Mouse (Mus musculus): ENCODE measurements around the gene Rps10. TPM values are rescaled to one million over a fixed set of nuclear protein-coding genes. Genes with fewer than 3 reads are reported as not detected.
"Not testable (repeated sequence)": the region's sequence is repeated elsewhere in the genome, so short reads cannot be mapped to it uniquely, and the experiment has no call there.

Rps10 gene
- polyA plus RNA-seq, 1 experiment from 2014 or later, result 724 TPM

DNA sequence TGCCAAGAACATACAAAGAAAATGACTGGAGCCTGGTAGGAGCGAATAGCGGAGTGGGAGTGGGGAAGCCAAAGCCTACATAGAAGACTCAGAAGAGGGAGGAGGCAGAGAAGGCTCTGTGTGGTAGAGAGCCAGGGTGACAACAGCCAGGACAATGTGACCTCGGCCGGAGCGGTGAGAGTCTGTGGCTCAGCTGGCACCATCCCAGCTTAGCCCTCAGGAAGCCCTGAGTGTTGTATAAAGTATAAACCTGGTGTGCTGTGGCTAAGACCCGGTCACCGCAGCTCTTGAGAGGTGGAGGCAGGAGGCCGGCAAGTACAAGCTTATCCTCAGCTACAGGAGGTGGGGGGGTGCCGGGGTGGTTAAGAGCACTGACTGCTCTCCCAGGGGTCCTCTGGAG is 864 bp upstream of the Rps10 start:
- Histone ChIP-seq H3K9me3 (replicated peaks; ENCODE audit: control insufficient read depth, low read length) (no peaks in the 10 kb centered on the region), H3K27me3 (ENCODE audit: control insufficient read depth, insufficient read depth, low read length) (no peaks in the 10 kb centered on the region), H3K27ac (ENCODE audit: low read depth, low read length) (no peak overlapping the region), H3K4me1 (ENCODE audit: control insufficient read depth, insufficient read depth, low read length) (peaks cover 21% of the 10 kb centered on the region), H3K9ac (ENCODE audit: low read depth, low read length) (peak overlapping the region; percentile 16; the same call in 1 of the 2 replicates), H3K4me3 (ENCODE audit: low read depth, low read length) (no peak overlapping the region), H3K4me2 (no peak overlapping the region), H3K36me3 (ENCODE audit: control insufficient read depth, insufficient read depth, low read length) (peaks cover 7% of the 10 kb centered on the region)
- no peak for ATAC-seq (replicated peaks; ENCODE audit: insufficient number of reproducible peaks, low FRiP score, low TSS enrichment)
- WGBS (ENCODE audit: insufficient replicate concordance), result 62% methylated on average over 9 of the region's 9 CpGs

- H3K27me3 ChIP-seq (ENCODE audit: control insufficient read depth, insufficient read depth, low read length); ATAC-seq (replicated peaks; ENCODE audit: insufficient number of reproducible peaks, low FRiP score, low TSS enrichment); H3K9me3 ChIP-seq (replicated peaks; ENCODE audit: control insufficient read depth, low read length): not testable (repeated sequence)
- Histone ChIP-seq H3K4me2 (peak overlapping the region; percentile 79), H3K36me3 (ENCODE audit: control insufficient read depth, insufficient read depth, low read length) (peaks cover 22% of the 10 kb centered on the region), H3K4me3 (ENCODE audit: low read depth, low read length) (peak overlapping the region; percentile 95), H3K4me1 (ENCODE audit: control insufficient read depth, insufficient read depth, low read length) (peaks cover 20% of the 10 kb centered on the region), H3K27ac (ENCODE audit: low read depth, low read length) (peak overlapping the region; percentile 85), H3K9ac (ENCODE audit: low read depth, low read length) (peak overlapping the region; percentile 98; the same call in 1 of the 2 replicates)
- 45% methylated on average over 9 of the region's 9 CpGs for WGBS (ENCODE audit: insufficient replicate concordance)
Measured at GRCm38 (mm10) chr17:27635575-27635903, 930 bp downstream of the Rps10 start.

DNA sequence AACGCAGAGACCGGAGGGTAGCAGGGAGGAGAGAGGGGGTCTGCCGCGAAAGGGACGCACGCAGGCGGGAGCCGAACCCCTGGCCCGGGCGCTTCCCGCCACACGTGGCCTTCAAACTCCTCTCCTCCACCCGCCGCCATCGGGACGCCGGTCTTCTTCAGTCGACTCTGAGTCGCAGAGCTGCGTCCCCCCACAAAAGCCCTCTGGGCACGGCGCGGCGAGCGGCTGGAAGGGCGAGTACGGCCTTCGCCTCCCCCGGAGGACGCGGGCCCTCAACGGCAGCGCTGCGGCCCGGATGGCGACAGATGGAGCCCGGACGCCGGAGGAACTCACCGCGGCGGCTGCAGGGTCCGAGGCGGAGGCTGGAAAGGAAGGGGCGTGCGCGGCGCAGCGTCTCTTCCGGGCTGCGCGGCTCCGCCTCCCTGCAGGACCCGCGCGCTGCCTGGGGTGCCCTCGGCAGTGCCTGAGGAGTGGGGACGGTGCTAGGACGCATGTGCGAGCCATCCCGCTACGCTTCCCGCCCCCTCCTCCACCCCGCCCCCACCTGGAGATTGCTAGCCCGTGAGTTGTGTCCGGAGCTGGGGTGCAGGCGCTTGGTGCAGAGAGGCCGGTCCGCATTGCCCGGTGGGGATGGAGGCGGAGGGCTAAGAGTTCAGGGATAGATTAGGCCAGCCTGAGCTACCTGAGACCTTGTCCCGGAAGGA is 1.4 kb downstream of the Rps10 start, which contains the start of gene RPS10-NUDT3:
RPS10-NUDT3 (minus strand) TSS at position 352 of the 704 bp plus-strand sequence.
- H3K4me2 ChIP-seq, result peak within 1 kb of the TSS; percentile 79
- H3K4me3 ChIP-seq (ENCODE audit: low read depth, low read length), result peak within 1 kb of the TSS; percentile 95
- H3K9me3 ChIP-seq (replicated peaks; ENCODE audit: control insufficient read depth, low read length), result no peaks in the 10 kb centered on the region
- H3K27ac ChIP-seq (ENCODE audit: low read depth, low read length), result peak within 1 kb of the TSS; percentile 85
- peaks cover 25% of the 10 kb centered on the region for H3K36me3 ChIP-seq (ENCODE audit: control insufficient read depth, insufficient read depth, low read length)
- peaks cover 20% of the 10 kb centered on the region for H3K4me1 ChIP-seq (ENCODE audit: control insufficient read depth, insufficient read depth, low read length)
- under 1% methylated on average over 56 of the region's 72 CpGs for WGBS (ENCODE audit: insufficient replicate concordance)
- H3K9ac ChIP-seq (ENCODE audit: low read depth, low read length), result peak within 1 kb of the TSS; percentile 98
- H3K27me3 ChIP-seq (ENCODE audit: control insufficient read depth, insufficient read depth, low read length), result no peaks in the 10 kb centered on the region
- ATAC-seq (replicated peaks; ENCODE audit: insufficient number of reproducible peaks, low FRiP score, low TSS enrichment), result peak; percentile 94

DNA sequence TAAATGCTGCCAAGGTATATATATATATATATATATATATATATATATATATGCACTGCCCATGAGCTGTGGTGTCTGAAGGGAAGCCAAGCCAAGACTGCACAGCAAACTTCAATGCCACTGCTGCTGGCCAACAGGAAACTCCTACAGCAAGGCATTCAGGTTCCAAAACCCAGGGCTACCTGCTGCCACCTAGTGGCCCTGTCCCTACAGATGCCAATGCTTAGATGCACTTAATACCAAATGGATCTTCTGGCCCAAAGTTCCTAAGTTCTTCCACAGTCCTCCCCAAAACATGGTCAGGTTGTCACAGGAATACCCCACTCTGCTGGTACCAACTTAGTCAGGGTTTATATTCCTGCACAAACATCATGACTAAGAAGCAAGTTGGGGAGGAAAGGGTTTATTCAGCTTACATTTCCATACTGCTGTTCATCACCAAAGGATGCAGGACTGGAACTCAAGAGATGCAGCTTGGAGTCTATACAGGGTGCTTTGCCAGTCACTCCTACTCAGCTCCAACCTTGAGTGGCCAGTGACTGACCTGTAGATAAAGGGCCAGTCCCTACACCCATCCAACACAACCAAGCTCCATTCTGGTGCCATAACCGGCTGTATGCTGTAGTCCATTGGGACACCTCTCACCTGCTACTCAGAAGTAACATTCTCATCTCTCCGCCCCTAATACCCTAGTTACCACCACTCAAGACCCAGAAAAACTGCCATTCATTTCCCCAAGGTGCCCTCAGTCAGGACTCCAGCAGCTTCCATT is 7.0 kb downstream of the Rps10 start:
- Histone ChIP-seq H3K36me3 (ENCODE audit: control insufficient read depth, insufficient read depth, low read length) (peaks cover 25% of the 10 kb centered on the region), H3K4me2 (no peak overlapping the region), H3K9ac (ENCODE audit: low read depth, low read length) (no peak overlapping the region), H3K27ac (ENCODE audit: low read depth, low read length) (no peak overlapping the region), H3K9me3 (replicated peaks; ENCODE audit: control insufficient read depth, low read length) (no peaks in the 10 kb centered on the region), H3K4me3 (ENCODE audit: low read depth, low read length) (no peak overlapping the region), H3K27me3 (ENCODE audit: control insufficient read depth, insufficient read depth, low read length) (no peaks in the 10 kb centered on the region), H3K4me1 (ENCODE audit: control insufficient read depth, insufficient read depth, low read length) (peaks cover 15% of the 10 kb centered on the region)
- WGBS (ENCODE audit: insufficient replicate concordance), result 67% methylated on average over 2 of the region's 2 CpGs
- ATAC-seq (replicated peaks; ENCODE audit: insufficient number of reproducible peaks, low FRiP score, low TSS enrichment), result peak; percentile 28; the same call in 1 of the 2 replicates

DNA sequence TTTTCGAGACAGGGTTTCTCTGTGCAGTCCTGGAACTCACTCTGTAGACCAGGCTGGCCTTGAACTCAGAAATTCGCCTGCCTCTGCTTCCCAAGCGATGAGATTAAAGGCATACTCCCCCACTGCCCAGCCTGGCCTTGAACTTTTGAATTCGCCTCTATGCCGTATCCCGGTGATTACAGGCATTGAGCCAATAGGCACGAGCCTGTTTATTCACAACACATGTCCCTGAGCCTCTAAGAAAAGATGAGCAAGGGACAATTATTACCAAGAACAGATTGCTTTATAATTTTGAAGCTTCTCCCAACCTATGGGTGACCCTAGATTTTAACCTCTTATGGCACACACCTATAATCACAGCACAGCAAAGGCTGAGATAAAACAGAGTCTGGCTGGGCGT is 8.1 kb downstream of the Rps10 start:
- peaks cover 14% of the 10 kb centered on the region for H3K4me1 ChIP-seq (ENCODE audit: control insufficient read depth, insufficient read depth, low read length)
- WGBS (ENCODE audit: insufficient replicate concordance), result 90% methylated on average over 8 of the region's 8 CpGs
- H3K36me3 ChIP-seq (ENCODE audit: control insufficient read depth, insufficient read depth, low read length), result peaks cover 22% of the 10 kb centered on the region
- H3K9me3 ChIP-seq (replicated peaks; ENCODE audit: control insufficient read depth, low read length), result no peaks in the 10 kb centered on the region
- no peak for ATAC-seq (replicated peaks; ENCODE audit: insufficient number of reproducible peaks, low FRiP score, low TSS enrichment)
- H3K27ac ChIP-seq (ENCODE audit: low read depth, low read length), result no peak overlapping the region
- H3K4me3 ChIP-seq (ENCODE audit: low read depth, low read length), result no peak overlapping the region
- H3K27me3 ChIP-seq (ENCODE audit: control insufficient read depth, insufficient read depth, low read length), result no peaks in the 10 kb centered on the region
- no peak overlapping the region for H3K9ac ChIP-seq (ENCODE audit: low read depth, low read length)
- H3K4me2 ChIP-seq, result no peak overlapping the region

- H3K4me3 ChIP-seq (ENCODE audit: low read depth, low read length), result no peak overlapping the region
- 48% methylated on average over 5 of the region's 5 CpGs for WGBS (ENCODE audit: insufficient replicate concordance)
- no peak overlapping the region for H3K27ac ChIP-seq (ENCODE audit: low read depth, low read length)
- no peaks in the 10 kb centered on the region for H3K27me3 ChIP-seq (ENCODE audit: control insufficient read depth, insufficient read depth, low read length)
- H3K9ac ChIP-seq (ENCODE audit: low read depth, low read length), result no peak overlapping the region
- peaks cover 19% of the 10 kb centered on the region for H3K36me3 ChIP-seq (ENCODE audit: control insufficient read depth, insufficient read depth, low read length)
- H3K4me1 ChIP-seq (ENCODE audit: control insufficient read depth, insufficient read depth, low read length), result peaks cover 9% of the 10 kb centered on the region
- H3K9me3 ChIP-seq (replicated peaks; ENCODE audit: control insufficient read depth, low read length), result no peaks in the 10 kb centered on the region
- no peak overlapping the region for H3K4me2 ChIP-seq
- no peak for ATAC-seq (replicated peaks; ENCODE audit: insufficient number of reproducible peaks, low FRiP score, low TSS enrichment)
Measured at GRCm38 (mm10) chr17:27627451-27627850, 9.0 kb downstream of the Rps10 start.

DNA sequence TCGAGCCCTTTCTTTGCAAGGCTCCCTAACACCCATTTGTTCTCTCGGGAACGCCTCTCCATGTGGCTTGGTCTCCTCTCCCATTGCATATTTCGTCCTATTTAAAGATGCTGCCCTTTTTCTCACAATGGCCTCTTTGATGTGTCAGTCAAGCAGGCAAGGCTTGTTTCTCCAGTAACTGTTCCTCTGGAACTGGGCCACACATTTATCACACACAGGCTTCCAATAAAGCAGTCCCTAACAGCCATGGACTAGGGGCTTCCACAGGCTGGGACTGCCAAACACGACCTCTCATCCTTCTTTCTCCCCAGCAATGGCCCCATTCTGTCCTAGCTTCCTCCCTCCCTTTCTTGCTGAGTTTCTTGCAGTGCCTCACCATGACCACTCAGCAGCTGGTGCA is 9.8 kb downstream of the Rps10 start:
- Histone ChIP-seq H3K4me1 (ENCODE audit: control insufficient read depth, insufficient read depth, low read length) (peaks cover 9% of the 10 kb centered on the region), H3K27me3 (ENCODE audit: control insufficient read depth, insufficient read depth, low read length) (no peaks in the 10 kb centered on the region), H3K9ac (ENCODE audit: low read depth, low read length) (no peak overlapping the region), H3K4me3 (ENCODE audit: low read depth, low read length) (no peak overlapping the region), H3K27ac (ENCODE audit: low read depth, low read length) (no peak overlapping the region), H3K36me3 (ENCODE audit: control insufficient read depth, insufficient read depth, low read length) (peaks cover 11% of the 10 kb centered on the region), H3K4me2 (no peak overlapping the region), H3K9me3 (replicated peaks; ENCODE audit: control insufficient read depth, low read length) (no peaks in the 10 kb centered on the region)
- 42% methylated on average over 5 of the region's 5 CpGs for WGBS (ENCODE audit: insufficient replicate concordance)
- ATAC-seq (replicated peaks; ENCODE audit: insufficient number of reproducible peaks, low FRiP score, low TSS enrichment), result no peak

GRCm38 (mm10) chr17:27625455-27626251 is 10.8 kb downstream of the Rps10 start:
- 60% methylated on average over 7 of the region's 7 CpGs for WGBS (ENCODE audit: insufficient replicate concordance)
- Histone ChIP-seq H3K27ac (ENCODE audit: low read depth, low read length) (no peak overlapping the region), H3K9ac (ENCODE audit: low read depth, low read length) (no peak overlapping the region), H3K4me3 (ENCODE audit: low read depth, low read length) (no peak overlapping the region), H3K27me3 (ENCODE audit: control insufficient read depth, insufficient read depth, low read length) (no peaks in the 10 kb centered on the region), H3K4me2 (no peak overlapping the region), H3K9me3 (replicated peaks; ENCODE audit: control insufficient read depth, low read length) (no peaks in the 10 kb centered on the region), H3K4me1 (ENCODE audit: control insufficient read depth, insufficient read depth, low read length) (peaks cover 15% of the 10 kb centered on the region), H3K36me3 (ENCODE audit: control insufficient read depth, insufficient read depth, low read length) (peaks cover 2% of the 10 kb centered on the region; the same call in 1 of the 2 replicates)
- no peak for ATAC-seq (replicated peaks; ENCODE audit: insufficient number of reproducible peaks, low FRiP score, low TSS enrichment)
